Mouse (Mus musculus) kidney, postnatal 14 days (tissue): ENCODE measurements around the gene Eif2ak3.
"Not testable (repeated sequence)": the region's sequence is repeated elsewhere in the genome, so short reads cannot be mapped to it uniquely, and the experiment has no call there.

Experiments
- DNase-seq: peaks from one replicate; pipeline ENCODE4 v3.0.0; 2022; ENCODE audit warnings: mixed read lengths

The Eif2ak3 gene

DNA sequence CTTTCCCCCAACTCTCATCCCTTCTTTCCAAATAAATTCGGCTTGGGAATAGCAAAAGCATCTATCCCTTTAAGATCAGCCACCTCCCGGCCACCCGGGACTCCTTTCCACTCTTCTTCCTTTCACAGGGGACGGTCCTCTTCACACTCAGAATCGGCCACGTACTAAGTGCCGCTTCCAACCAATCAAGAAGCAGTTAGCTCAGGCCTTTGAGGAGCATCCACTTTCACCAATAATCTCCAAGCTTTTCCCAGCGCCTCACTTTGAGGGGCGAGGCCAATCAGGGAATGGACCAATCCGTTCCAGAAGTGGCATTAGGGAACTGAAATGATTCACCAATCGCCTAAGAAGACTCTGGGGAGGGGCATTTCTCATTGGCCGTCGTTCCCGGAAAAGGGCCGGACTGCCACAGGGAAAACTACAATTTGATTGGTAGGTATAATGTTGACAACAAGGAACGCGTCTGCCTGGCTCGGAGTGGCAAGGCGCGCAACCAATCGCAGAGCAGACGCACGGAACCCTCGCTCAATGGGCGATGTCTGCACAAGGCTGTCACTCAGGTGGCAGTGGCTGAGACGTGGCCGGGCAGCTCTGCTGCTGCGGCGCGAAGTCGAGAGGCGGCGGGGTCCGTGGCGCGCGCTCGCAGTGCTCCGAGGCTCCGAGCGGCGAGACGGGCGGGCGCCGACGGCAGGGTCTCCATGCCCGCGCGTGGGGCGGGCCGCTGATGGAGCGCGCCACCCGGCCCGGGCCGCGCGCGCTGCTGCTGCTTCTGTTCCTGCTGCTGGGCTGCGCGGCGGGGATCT, at the start of gene Eif2ak3:
TSS of gene Eif2ak3 (plus strand) at position 514 of the 803 bp plus-strand sequence.
- peak; percentile 98 for DNase-seq

DNA sequence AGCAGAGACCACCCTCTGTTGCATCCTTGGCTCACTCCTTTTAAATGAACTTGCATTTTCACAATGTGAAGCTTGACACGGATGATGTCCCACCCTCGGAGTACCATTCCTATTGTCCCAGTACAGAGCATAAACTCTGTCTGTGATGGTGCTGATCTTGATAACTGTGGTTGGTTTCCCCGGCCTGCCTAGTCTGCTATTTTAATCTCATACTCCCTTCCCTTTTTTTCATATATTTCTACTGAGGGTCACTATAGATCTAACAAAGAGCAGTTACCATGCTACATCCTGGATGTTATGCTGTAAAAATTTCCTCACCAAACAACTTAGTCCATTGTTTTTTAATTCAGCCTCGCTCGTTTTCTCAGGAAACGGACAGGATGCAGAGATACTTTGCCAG, 47.4 kb upstream of the Eif2ak3 start:
- DNase-seq = no peak

- peak; percentile 67 for DNase-seq
These were observed 46.6 kb upstream of the Eif2ak3 start for GRCm38 (mm10) chr6:70797581-70798251.

- peak; percentile 57 for DNase-seq
These were observed 39.7 kb upstream of the Eif2ak3 start for GRCm38 (mm10) chr6:70804632-70805031.

DNA sequence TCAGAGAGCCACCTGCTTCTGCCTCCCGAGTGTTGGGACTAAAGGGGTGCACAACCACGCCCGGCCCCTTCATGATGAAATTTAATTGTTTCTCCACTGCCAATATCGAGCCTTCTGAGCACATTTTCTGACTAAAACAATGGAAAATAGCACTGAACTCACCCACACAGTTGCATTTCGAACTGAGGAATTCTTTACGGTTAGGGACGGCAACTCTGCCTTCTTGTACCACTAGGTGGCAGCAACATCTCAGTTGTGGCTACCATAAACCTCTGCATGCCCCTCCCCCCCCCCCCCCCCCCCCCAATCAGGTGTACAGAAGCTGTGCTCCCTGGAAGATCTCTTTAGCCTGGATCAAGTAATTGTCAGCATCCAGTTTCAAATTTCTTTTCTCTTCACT, 39.0 kb upstream of the Eif2ak3 start:
- peak; percentile 81 for DNase-seq

- DNase-seq = peak; percentile 80
These were observed 38.3 kb upstream of the Eif2ak3 start for GRCm38 (mm10) chr6:70805820-70806513.

DNA sequence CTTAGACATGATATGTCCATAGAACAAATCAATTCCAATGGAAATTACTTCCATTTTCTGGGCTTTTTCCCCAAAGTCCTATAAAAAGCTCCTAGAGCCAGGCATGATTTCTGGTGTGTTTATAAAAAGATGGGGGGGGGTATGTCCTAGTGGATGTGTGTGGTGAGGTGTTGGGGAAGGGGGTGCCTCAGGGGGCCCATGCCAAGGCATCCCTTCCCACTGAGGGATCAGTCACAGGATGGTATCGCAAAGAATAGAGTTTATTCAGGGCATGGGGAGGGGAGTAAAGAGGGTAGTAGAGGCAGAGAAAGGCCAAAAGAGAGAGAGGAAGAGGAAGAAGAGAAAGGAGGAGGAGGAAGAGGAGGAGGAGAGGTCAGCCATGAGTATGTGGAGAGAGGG, 37.8 kb upstream of the Eif2ak3 start:
- DNase-seq = no peak

DNA sequence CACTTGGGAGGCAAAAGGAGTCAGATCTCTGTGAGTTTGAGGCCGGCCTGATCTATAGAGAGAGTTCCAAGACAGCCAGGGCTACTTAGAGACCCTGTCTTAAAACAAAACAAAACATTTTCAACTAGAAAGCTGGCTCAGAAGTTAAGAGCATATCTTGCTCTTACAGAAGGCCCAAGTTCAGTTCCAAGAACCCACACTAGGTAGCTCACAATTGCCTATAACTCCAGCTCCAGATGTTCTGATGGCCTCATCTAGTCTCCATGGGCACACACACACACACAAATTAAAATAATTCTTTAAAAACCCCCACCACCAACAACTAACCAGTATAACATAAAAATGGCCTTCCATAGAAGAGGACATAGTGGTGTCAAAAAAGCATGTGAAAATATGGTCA, 33.8 kb upstream of the Eif2ak3 start:
- DNase-seq = no peak

DNA sequence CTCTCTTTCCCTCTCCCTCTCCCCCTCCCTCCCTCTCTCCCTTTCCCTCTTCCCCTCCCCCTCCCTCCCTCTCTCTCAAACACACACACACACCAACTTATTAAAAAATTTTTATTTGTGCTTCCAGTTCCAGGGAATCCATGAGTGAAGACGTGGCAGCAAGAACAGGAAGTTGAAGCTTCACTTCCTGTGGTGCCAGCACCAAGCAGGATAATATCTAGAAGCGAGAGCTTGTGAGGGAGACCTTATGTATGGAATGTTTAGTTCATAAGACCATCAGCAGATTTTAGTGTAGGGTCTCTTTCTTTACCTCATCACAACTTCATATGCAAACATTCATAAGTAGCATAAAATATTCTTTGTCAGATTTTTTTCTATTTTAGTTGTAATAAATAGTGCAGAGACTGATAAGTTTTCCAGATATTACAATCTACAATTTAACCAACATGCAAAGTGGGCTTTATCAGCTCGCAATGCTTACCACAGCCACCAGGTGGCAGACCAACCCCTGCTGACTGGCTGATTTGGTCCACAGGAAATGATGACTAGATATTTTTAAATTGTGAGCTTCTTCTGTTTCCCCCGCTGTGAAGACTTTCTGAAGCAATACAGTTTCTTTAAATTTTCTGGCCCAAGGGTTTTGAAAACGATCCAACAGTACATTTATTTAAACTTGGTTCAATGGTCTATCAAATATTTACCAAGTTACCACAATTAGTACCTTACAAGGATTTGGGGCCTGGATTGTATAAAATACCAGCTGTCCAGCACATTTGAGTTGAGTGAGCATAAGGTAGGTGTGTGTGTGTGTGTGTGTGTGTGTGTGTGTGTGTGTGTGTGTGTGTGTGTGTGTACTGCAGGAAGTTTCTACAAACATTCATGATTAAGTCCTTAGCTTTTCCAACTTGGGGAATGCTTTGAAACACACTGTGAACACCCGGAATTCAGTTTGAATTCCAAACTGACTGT, 32.5 kb upstream of the Eif2ak3 start:
- peak; percentile 90 for DNase-seq

GRCm38 (mm10) chr6:70812526-70812895, 31.8 kb upstream of the Eif2ak3 start:
- peak; percentile 82 for DNase-seq

- DNase-seq = peak; percentile 54
These were observed 30.2 kb upstream of the Eif2ak3 start for GRCm38 (mm10) chr6:70813921-70814628.

GRCm38 (mm10) chr6:70814629-70814950, 29.7 kb upstream of the Eif2ak3 start:
- DNase-seq = peak; percentile 63

- no peak for DNase-seq
These were observed 28.8 kb upstream of the Eif2ak3 start for GRCm38 (mm10) chr6:70815471-70815870.

DNA sequence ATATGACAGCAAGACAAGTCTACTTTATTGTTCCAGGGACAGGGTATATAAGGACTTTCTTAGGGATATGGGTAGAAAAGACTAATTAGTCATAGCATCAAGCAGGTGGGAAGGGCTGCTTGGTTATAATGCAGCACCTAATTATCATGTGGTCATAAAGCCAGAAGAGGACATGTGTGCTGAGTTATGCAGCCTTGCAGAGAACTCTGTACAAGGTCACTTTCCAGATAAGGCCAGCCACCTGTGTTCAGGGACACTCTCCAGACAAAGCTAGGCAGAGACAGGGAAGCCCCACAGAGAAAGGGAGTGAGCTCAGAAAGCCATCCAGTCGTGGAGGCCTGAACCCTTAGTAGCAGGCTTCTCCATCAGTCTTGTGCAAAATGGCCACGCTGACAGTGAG, 22.7 kb upstream of the Eif2ak3 start:
- DNase-seq = no peak

GRCm38 (mm10) chr6:70822386-70822910, 21.9 kb upstream of the Eif2ak3 start:
- DNase-seq = no peak

DNA sequence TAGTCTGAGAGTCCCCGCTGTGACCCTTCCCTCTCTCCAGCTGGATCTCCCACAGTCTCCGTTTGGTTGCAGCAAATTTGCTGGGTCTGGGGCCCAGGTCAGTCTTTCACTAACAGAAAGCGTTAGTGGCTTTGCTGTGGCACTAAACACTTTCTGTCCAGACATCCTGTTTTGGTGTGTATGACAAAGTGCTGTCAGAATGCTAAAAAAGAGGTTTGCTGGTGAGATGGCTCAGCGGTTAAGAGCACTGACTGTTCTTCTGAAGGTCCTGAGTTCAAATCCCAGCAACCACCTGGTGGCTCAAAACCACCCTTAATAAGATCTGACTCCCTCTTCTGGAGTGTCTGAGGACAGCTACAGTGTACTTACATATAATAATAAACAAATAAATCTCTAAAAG, 21.0 kb upstream of the Eif2ak3 start:
- not testable (repeated sequence) for DNase-seq

DNA sequence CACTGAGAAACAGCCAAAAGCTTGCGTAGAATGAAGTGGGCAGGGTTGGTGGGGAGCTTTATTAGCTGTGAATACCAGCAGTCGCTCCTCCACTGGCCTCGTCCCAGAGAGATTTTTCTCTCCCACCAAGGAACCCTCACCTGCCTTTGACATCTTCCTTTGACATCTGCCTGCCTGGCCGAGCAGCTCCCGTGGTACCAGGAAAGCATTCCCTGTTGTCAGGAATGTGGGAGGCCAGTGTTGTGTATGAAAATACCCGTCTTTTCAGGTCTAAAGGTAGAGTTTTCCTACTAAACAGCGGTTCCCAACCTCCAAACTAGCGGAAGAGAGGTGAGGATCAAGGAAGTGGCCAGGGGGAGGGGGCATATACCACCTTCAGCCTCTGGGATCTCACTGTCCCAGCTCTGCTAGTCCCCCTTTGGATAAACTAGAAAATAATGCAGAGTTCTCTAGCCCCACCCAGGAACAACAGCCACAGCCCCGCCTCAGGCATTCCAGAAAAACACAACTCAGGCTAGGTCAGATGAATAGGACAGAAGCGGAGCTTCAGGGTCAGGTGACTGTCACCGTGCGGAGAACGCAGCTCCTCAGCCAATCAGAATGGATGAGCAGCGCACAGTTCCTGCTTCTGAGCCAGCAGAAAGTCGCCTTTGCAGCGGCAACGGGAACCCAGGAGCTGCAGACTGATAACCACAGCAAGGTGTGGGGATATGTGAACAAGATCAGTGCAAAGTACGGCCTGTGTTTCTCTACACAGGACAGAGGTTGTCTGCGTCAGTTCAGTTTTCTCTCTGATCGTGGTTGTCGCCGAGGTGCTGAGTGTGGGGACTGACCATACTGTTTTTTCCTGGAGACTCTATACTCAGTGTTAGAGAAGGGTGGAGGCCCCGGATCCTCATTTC, 20.0 kb upstream of the Eif2ak3 start:
- peak; percentile 82 for DNase-seq

DNA sequence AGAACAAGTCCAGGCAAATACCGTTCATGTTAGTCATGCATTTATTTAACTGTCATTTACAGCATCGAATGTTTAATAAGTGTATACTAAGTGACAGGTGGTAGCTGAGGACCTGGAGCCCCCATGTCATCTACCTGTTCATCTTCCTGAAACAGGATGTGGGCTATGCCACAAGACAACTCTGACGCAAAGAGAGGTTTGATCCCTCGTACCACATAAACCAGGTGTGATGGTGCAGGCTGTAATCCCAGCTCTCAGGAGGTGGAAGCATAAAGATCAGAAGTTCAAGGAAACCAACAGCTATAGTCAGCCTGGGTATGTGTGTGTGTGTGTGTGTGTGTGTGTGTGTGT, 19.4 kb upstream of the Eif2ak3 start:
- DNase-seq = no peak

- no peak for DNase-seq
These were observed 14.9 kb upstream of the Eif2ak3 start for GRCm38 (mm10) chr6:70829451-70829850.

- DNase-seq = no peak
These were observed 13.8 kb upstream of the Eif2ak3 start for GRCm38 (mm10) chr6:70830552-70830951.
